In the genomic region with DNA sequence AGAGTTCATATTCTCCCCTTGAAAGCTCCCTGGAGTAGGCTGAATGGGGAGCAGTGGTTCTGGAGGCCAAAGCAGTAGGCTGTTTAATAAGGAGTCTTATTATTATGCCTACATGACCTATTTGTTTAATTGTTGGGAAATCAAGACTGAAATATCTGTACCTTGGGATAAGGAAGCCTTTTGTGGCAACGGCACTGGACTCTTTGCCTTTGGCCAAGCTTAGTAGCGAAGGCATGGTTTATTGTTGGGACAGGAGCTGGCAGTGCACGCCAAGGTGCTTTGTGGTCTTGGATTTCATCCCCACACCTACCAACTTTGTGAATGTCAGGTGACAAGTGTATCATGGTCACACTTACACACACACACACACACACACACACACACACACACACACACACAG, we compare ENCODE assay signal across 17 mouse cellular contexts. TPM values are rescaled to one million over a fixed set of nuclear protein-coding genes. Genes with fewer than 3 reads are reported as not detected.
DNase-seq lines count a peak whose midpoint lies in the region; TF ChIP-seq lines count a peak whose summit lies in the region.
"Had no signal": no experiment of that assay in that cellular context is flagged by ENCODE, and none has a peak within 500 bp of the region (broad histone marks: within the 10 kb centered on the region; RNA-seq: fewer than 3 reads in every experiment).

No protein-coding gene starts in this region.

- no peak for TF ChIP-seq CTCF in layer of hippocampus, adult 2 months (conservative IDR thresholded peaks at IDR 0.05)

- peak; percentile 37 for DNase-seq in heart, adult 11 months
- DNase-seq in heart, adult 9 months (ENCODE audit: low spot score in 2 of 2) = no peak
- DNase-seq in layer of hippocampus, adult 2 months (ENCODE audit: low spot score in 2 of 2) = no peak
- no peak for DNase-seq in layer of hippocampus, adult 9-10 months (ENCODE audit: low spot score)
- DNase-seq in fat pad, adult 2 months (ENCODE audit: extremely low read depth, low read depth, low spot score) = peak; percentile 73
- peak; percentile 70 for DNase-seq in gonadal fat pad, adult 2 months (ENCODE audit: low read depth)
- DNase-seq in cerebellum, adult 8-10 months = no peak
- no peak for DNase-seq in urinary bladder, postnatal 10 days (ENCODE audit: low spot score)
- DNase-seq: adrenal gland, adult 2 months; adrenal gland, adult 8-10 months; adrenal gland, postnatal 10 days; adrenal gland, postnatal 14 days; adrenal gland, postnatal 25 days; adrenal gland, postnatal 36 days; B cell, adult 2 months; cerebellum, adult 11 months; cerebellum, adult 11-12 months had no signal

- peak overlapping the region; percentile 73 for H3K27ac ChIP-seq in layer of hippocampus, adult 2 months

- no peak overlapping the region for H3K4me3 ChIP-seq in layer of hippocampus, adult 2 months

RNA-seq across cellular contexts. Expression of a gene that starts 57.7 kb away (rescaled TPM):
- 10 to 100 TPM; 27.4 to 27.9 TPM for total RNA-seq in layer of hippocampus, adult 2 months (2021)
- 81.5 and 83.5 TPM in 2 replicates for polyA plus RNA-seq in gonadal fat pad, adult 2 months (2012; rRNA removed)

Comparison
In these comparisons a context has a peak if more than half of its experiments do, and no peak if none do; other contexts are left out.
1. DNase-seq: peak in heart, adult 11 months (single experiment), fat pad, adult 2 months (single experiment) and gonadal fat pad, adult 2 months (single experiment); none in heart, adult 9 months (0 of 2), layer of hippocampus, adult 2 months (0 of 2), layer of hippocampus, adult 9-10 months (single experiment), cerebellum, adult 8-10 months (single experiment) and urinary bladder, postnatal 10 days (single experiment).